Mouse (Mus musculus): ENCODE data around the gene Kcnh1. TPM values are rescaled to one million over a fixed set of nuclear protein-coding genes. Genes with fewer than 3 reads are reported as not detected.

The Kcnh1 gene
- polyA plus RNA-seq, 2 experiments, result under 0.01 TPM; not detected in 1

DNA sequence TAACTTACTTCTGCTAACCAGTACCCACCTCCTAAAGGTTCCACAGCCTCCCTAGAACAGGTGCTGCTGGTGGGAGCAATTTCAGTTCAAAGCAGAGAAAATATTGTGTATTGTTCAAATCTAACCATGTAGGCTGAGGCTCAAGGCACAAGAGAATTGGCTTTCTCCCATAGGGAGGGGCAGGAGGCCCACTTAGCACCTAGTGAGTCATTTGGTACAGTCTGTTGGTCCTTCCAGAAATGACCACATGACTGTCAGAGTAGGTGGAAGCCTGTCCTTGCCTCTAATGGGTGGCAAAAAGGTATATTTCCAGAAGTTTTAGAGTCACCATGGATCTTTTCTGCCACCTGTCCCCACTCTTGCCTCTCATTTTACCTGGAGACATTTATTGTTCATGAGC, 290.9 kb downstream of the Kcnh1 start:
- Histone ChIP-seq H3K9me3 (ENCODE audit: control insufficient read depth, low read length) (no peaks in the 10 kb centered on the region), H3K4me3 (ENCODE audit: insufficient read depth in 1 of 2, low read depth in 2 of 2, low read length in 2 of 2) (no peak overlapping the region), H3K36me3 (replicated peaks; ENCODE audit: control insufficient read depth, insufficient read depth, low read depth) (no peaks in the 10 kb centered on the region), H3K4me2 (ENCODE audit: low read depth) (no peak overlapping the region), H3K27ac (no peak overlapping the region), H3K4me1 (replicated peaks; ENCODE audit: control insufficient read depth in 2 of 2, insufficient read depth in 2 of 2, low read length in 1 of 2) (no peaks in the 10 kb centered on the region), H3K9ac (replicated peaks) (no peak overlapping the region), H3K27me3 (ENCODE audit: control insufficient read depth, insufficient read depth, low read length) (no peaks in the 10 kb centered on the region)
- ATAC-seq (ENCODE audit: insufficient read depth) (no peak), DNase-seq (ENCODE audit: low read depth in 3 of 3, low spot score in 3 of 3) (no peak)
- no peak for TF ChIP-seq EP300 (IDR thresholded peaks at IDR 0.05; ENCODE audit: low read depth)
- no peak for TF ChIP-seq CTCF (IDR thresholded peaks at IDR 0.05; ENCODE audit: low read depth)

DNA sequence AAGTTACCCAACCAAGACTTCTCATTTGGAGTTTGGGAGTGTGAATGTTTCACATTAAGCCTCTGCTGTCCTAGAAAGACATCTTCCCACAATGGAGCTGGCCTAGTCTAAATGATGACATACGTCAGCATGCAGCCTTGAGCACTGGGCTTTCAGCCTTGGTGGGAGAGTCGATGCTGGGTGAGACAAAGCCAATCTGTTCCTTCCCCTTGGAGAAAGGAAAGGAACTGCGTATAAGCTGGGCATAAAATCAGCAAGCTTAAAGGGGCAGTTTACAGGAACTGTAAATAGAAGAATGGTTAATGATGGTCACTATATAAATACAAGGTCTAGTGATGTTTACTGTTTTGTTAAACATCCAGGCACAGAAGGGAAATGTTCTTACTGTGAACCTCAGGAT, 294.5 kb downstream of the Kcnh1 start:
- 43% methylated on average over 3 of the region's 3 CpGs for WGBS (ENCODE audit: insufficient replicate concordance)
- no peak for DNase-seq (ENCODE audit: low read depth in 3 of 3, low spot score in 3 of 3)
- no peak for ATAC-seq (ENCODE audit: insufficient read depth)

DNA sequence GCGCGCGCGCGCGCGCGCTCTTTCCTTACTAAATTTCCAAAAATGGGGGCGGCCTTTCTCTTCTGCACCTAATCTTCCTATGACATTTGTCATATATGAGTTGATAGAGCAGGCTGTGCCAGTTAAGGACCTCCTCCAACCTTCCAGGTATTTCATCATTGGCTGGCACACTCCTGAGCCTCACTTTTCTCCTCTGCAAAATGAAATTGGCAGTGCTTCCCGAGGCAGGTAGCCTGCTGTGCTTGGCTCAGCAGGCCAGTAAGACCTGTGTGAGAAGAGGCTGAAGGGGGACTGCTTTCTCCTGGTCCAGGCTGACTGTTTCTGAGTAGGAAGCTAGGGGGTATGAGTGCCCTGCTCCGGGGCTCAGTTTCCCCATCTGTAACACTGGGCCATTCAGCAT, 297.0 kb downstream of the Kcnh1 start:
- no peak overlapping the region for H3K27ac ChIP-seq
- WGBS (ENCODE audit: insufficient replicate concordance), result 81% methylated on average over 11 of the region's 11 CpGs
- no peak overlapping the region for H3K4me2 ChIP-seq (ENCODE audit: low read depth)
- DNase-seq (ENCODE audit: low read depth in 3 of 3, low spot score in 3 of 3) (no peak), ATAC-seq (ENCODE audit: insufficient read depth) (no peak)
- H3K4me1 ChIP-seq (replicated peaks; ENCODE audit: control insufficient read depth in 2 of 2, insufficient read depth in 2 of 2, low read length in 1 of 2), result no peaks in the 10 kb centered on the region
- H3K27me3 ChIP-seq (ENCODE audit: control insufficient read depth, insufficient read depth, low read length), result no peaks in the 10 kb centered on the region
- no peak overlapping the region for H3K4me3 ChIP-seq (ENCODE audit: insufficient read depth in 1 of 2, low read depth in 2 of 2, low read length in 2 of 2)
- no peak overlapping the region for H3K9ac ChIP-seq (replicated peaks)
- TF ChIP-seq EP300 (IDR thresholded peaks at IDR 0.05; ENCODE audit: low read depth), result no peak
- TF ChIP-seq CTCF (IDR thresholded peaks at IDR 0.05; ENCODE audit: low read depth), result no peak
- H3K36me3 ChIP-seq (replicated peaks; ENCODE audit: control insufficient read depth, insufficient read depth, low read depth), result no peaks in the 10 kb centered on the region
- H3K9me3 ChIP-seq (ENCODE audit: control insufficient read depth, low read length), result no peaks in the 10 kb centered on the region

More for the DNA sequence above, 294.5 kb downstream of the Kcnh1 start:
- H3K4me3 ChIP-seq (ENCODE audit: insufficient read depth in 1 of 2, low read depth in 2 of 2, low read length in 2 of 2), result no peak overlapping the region
- no peak overlapping the region for H3K9ac ChIP-seq (replicated peaks)
- H3K27me3 ChIP-seq (ENCODE audit: control insufficient read depth, insufficient read depth, low read length), result no peaks in the 10 kb centered on the region
- no peak overlapping the region for H3K27ac ChIP-seq
- H3K36me3 ChIP-seq (replicated peaks; ENCODE audit: control insufficient read depth, insufficient read depth, low read depth), result no peaks in the 10 kb centered on the region
- H3K4me2 ChIP-seq (ENCODE audit: low read depth), result no peak overlapping the region
- TF ChIP-seq EP300 (IDR thresholded peaks at IDR 0.05; ENCODE audit: low read depth), result no peak
- no peak for TF ChIP-seq CTCF (IDR thresholded peaks at IDR 0.05; ENCODE audit: low read depth)
- H3K4me1 ChIP-seq (replicated peaks; ENCODE audit: control insufficient read depth in 2 of 2, insufficient read depth in 2 of 2, low read length in 1 of 2), result no peaks in the 10 kb centered on the region
- H3K9me3 ChIP-seq (ENCODE audit: control insufficient read depth, low read length), result no peaks in the 10 kb centered on the region

- Histone ChIP-seq H3K36me3 (replicated peaks; ENCODE audit: control insufficient read depth, insufficient read depth, low read depth) (no peaks in the 10 kb centered on the region), H3K27me3 (ENCODE audit: control insufficient read depth, insufficient read depth, low read length) (no peaks in the 10 kb centered on the region), H3K4me3 (ENCODE audit: insufficient read depth in 1 of 2, low read depth in 2 of 2, low read length in 2 of 2) (no peak overlapping the region), H3K27ac (no peak overlapping the region), H3K9ac (replicated peaks) (no peak overlapping the region), H3K4me1 (replicated peaks; ENCODE audit: control insufficient read depth in 2 of 2, insufficient read depth in 2 of 2, low read length in 1 of 2) (no peaks in the 10 kb centered on the region), H3K4me2 (ENCODE audit: low read depth) (no peak overlapping the region), H3K9me3 (ENCODE audit: control insufficient read depth, low read length) (no peaks in the 10 kb centered on the region)
- DNase-seq (ENCODE audit: low read depth in 3 of 3, low spot score in 3 of 3) (no peak), ATAC-seq (ENCODE audit: insufficient read depth) (no peak)
- TF ChIP-seq CTCF (IDR thresholded peaks at IDR 0.05; ENCODE audit: low read depth) (no peak), EP300 (IDR thresholded peaks at IDR 0.05; ENCODE audit: low read depth) (no peak)
- WGBS (ENCODE audit: insufficient replicate concordance), result 46% methylated on average over 13 of the region's 13 CpGs
Observed at GRCm38 (mm10) chr1:192489908-192490825, 299.6 kb downstream of the Kcnh1 start.

- 46% methylated on average over 2 of the region's 2 CpGs for WGBS (ENCODE audit: insufficient replicate concordance)
- ATAC-seq (ENCODE audit: insufficient read depth), result no peak
- Histone ChIP-seq H3K9me3 (ENCODE audit: control insufficient read depth, low read length) (no peaks in the 10 kb centered on the region), H3K4me3 (ENCODE audit: insufficient read depth in 1 of 2, low read depth in 2 of 2, low read length in 2 of 2) (no peak overlapping the region), H3K4me1 (replicated peaks; ENCODE audit: control insufficient read depth in 2 of 2, insufficient read depth in 2 of 2, low read length in 1 of 2) (no peaks in the 10 kb centered on the region), H3K9ac (replicated peaks) (no peak overlapping the region), H3K27ac (no peak overlapping the region), H3K36me3 (replicated peaks; ENCODE audit: control insufficient read depth, insufficient read depth, low read depth) (no peaks in the 10 kb centered on the region), H3K4me2 (ENCODE audit: low read depth) (no peak overlapping the region), H3K27me3 (ENCODE audit: control insufficient read depth, insufficient read depth, low read length) (no peaks in the 10 kb centered on the region)
- no peak for DNase-seq (ENCODE audit: low read depth in 3 of 3, low spot score in 3 of 3)
- TF ChIP-seq EP300 (IDR thresholded peaks at IDR 0.05; ENCODE audit: low read depth) (no peak), CTCF (IDR thresholded peaks at IDR 0.05; ENCODE audit: low read depth) (no peak)
Observed at GRCm38 (mm10) chr1:192497505-192497904, 306.9 kb downstream of the Kcnh1 start.

All from liver, embryonic 14.5 days (tissue).